Mouse (Mus musculus) E14TG2a.4 (cell line): ENCODE results near the gene Gm3448.
"Not testable (repeated sequence)": the region's sequence is repeated elsewhere in the genome, so short reads cannot be mapped to it uniquely, and the experiment has no call there.

Source experiments
- CTCF ChIP-seq: conservative IDR thresholded peaks from 2 replicates; pipeline ENCODE4 v1.5.1; 2014; ENCODE audit warnings: low read length
- POU5F1 ChIP-seq: IDR thresholded peaks from 2 replicates; pipeline ENCODE4 v1.6.1; 2014; ENCODE audit warnings: low read length, borderline replicate concordance

GRCm38 (mm10) chr17:15040455-15040854 is 882 bp downstream of the Gm3448 start:
- TF ChIP-seq CTCF, POU5F1: not testable (repeated sequence)
